Mouse (Mus musculus) left cerebral cortex, postnatal 14 days (tissue): ENCODE measurements around the gene Ripor3. TPM values are rescaled to one million over a fixed set of nuclear protein-coding genes. Genes with fewer than 3 reads are reported as not detected.
"Not testable (repeated sequence)": the region's sequence is repeated elsewhere in the genome, so short reads cannot be mapped to it uniquely, and the experiment has no call there.

ENCODE experiments used
- DNase-seq, 2 experiments: peaks; one replicate each; pipeline ENCODE4 v3.0.0; 2021 to 2022; ENCODE audit warnings: low spot score in 2 of 2, mixed read lengths in 1 of 2
- intact Hi-C: fragments of 180-260 bp; cut with DNase I; formaldehyde crosslinking; loops from one replicate; pipeline ENCODE4 v1.15.1; 2025
- long read RNA-seq, 2 experiments: library from polyadenylated mRNA; stranded (forward); transcript quantifications; one replicate each; pipeline ENCODE4 v2.0.0; 2021
- total RNA-seq, 2 experiments: library from RNA; stranded (reverse); gene quantifications; 2 replicates each; pipeline ENCODE4 v1.2.3; 2021

The Ripor3 gene
- 1 to 10 TPM in 1 of 2 experiments, under 1 TPM in 1; 0.42 to 1.5 TPM for total RNA-seq
- long read RNA-seq, experiment 1, partial matches to known transcripts, result 1 of 1 reads
- long read RNA-seq, experiment 1, other reads (novel, unspliced or antisense), result 0 of 1 reads
- long read RNA-seq, experiment 2, result 0 reads

DNA sequence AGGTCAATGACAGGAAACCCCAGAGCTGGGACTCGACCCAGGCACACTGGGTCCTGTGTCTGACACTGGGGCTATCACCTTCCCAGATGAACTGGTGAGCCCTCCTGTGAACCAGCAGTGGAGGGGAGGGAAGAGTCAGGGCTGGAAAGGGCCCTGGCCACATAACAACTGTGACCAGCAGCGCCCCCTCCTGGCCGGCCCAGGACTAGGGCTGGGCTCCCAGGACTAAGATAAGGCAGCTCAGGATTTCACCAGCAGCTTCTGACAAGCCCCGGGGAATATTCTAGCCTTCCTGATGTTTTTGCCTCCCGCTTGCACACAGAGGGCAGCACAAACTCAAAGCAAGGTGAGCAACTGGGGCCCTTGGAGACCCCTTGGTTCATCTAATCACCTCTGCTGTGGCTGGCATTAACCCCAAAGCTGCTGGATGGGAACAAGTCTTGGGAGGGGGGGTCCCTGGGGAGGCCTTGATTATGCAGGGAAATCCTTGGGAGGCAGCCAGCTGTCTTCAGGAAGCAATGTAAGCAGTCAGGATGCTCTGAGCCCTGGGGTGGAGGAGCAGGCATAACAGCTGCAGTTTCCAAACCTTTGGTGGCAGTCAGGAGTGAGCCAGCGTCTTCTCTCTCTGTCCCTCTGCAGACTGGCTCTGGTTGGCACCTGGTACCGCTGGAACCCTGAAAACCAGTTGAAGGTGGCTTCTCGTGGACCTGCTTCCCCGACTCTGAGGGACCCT lies at the start of gene Ripor3:
TSS of gene Ripor3 (minus strand) at position 683 of the 733 bp plus-strand sequence.
- intact Hi-C loops, result loop anchor here (10.0 kb wide), 1 partner anchor 325 kb away; the partner anchor contains the start of genes Cebpb and Tmem189
- DNase-seq, result peak; percentile 52 to 75

DNA sequence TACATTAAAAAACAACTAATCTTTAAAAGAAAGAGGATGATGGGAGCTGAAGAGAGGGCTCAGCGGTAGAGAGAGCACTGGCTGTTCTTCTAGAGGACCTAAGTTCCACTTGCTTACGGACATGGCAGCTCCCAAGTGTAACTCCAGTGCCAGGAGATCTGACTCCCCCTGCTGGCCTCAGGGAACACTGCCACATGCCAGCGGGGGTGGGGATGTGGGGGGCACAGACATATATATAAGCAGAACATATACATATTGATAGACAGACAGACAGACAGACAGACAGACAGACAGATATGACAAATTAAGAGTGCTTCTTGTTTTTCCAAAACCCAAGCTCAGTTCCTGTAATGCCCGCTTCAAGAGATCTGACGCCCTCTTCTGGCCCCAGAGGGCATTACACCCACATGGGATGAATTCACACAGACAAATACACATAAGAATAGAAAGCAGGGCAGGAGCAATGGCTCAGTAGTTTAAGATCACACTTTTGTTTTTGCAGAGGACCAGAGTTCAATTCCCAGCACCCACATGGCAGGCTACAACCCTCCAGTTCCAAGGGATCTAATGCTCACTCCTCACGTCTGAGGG lies 48.9 kb upstream of the Ripor3 start:
- intact Hi-C loops, result no loop called here
- no peak for DNase-seq

DNA sequence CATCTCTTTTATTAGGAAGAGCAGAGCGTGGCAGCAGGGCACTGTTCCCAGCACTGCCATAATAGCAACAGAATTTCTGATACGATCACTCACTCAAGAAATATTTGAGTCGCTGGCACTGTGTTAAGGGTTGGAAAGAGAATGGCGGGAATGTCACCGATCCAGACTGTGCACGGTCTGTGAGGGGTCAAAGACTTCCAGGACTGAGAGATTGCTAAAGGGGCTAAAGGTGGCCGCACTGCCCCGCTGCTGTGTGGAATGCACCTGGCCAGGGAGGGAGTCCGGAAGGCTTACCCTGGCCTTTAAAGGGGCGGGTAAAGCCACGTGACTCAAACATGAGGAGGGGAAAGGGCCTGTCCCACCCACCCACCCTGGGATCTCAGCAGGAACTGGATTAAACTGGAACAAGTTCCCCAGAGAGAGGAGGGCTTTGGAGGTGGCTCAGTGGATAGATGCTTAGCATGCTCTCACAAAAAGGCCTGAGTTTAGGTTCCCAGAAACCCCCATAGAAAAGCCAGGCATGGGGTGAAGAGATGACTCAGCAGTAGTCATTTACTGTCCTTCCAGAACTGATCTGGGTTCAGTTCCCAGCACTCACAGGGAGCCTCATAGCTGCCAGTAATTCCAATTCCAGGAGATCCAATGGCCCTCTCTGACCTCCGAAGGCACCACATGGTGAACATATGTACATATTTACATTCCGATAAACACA lies 48.2 kb upstream of the Ripor3 start:
- DNase-seq, result no peak
- intact Hi-C loops, result no loop called here

DNA sequence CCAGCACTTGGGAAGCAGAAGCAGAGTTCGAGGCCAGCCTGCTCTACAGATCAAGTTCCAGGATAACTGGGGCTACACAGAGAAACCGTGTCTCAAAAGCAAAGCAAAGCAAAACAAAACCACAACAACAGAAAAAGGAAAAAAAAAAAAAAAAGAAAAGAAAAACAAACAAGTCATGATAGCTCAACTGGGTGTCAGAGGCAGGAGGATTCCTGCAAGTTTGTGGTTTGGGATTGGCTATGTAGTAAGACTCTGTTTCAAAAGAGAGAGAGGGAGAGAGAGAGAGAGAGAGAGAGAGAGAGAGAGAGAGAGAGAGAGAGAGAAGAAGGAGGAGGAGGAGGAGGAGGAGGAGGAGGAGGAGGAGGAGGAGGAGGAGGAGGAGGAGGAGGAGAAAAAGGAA lies 47.5 kb upstream of the Ripor3 start:
- intact Hi-C loops, DNase-seq: not testable (repeated sequence)

DNA sequence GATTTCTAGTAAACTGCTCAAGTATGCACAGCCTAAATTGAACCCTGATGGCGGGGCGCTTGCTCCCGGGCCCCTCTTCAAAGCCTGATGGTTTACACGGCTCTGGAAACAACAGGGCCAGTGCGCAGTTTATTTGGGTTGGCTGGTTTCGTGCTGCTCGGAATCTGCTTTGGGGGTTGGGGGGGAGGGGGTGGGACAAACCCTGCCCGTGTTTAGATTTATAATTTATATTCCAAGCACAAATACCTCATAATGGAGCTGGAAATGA lies 46.2 kb upstream of the Ripor3 start:
- intact Hi-C loops, result no loop called here

DNA sequence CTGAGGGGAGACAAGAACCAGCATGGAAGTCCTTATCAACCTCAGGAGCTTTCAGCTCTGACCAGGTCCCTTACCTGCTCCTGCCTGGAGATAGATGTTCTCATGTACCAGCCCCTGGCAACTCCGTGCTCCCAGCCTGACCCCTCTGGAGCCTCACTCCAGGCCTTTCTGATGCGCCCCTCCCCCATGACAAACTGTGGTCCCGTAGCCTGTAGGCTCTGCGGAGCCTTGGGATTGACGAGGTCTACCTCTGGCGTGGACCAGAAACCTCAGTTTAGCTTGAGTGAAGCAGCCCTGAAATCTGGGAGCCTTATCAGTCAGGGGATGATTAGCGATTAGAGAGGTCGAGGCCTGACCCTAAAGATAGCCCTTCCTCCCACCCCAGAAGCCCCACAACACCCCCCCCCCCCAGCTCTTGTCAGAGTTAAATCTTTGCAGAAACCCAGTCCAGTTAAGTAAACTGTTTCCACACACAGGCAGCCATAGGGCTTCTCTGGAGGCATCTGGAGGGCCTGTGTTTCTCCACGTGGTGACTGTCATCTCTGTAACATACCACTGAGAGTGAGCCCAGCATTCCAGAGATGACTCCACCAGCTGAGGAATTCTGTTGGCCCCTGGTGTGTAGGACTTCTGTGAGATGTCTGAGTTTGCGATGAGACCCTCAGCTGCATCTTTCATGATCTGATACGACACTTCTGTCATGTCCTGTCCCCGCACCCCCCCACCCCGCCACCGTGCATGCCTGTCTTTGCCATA lies 45.7 kb upstream of the Ripor3 start:
- intact Hi-C loops, result no loop called here
- DNase-seq, result no peak

More for the DNA sequence above, 46.2 kb upstream of the Ripor3 start:
- no peak for DNase-seq

DNA sequence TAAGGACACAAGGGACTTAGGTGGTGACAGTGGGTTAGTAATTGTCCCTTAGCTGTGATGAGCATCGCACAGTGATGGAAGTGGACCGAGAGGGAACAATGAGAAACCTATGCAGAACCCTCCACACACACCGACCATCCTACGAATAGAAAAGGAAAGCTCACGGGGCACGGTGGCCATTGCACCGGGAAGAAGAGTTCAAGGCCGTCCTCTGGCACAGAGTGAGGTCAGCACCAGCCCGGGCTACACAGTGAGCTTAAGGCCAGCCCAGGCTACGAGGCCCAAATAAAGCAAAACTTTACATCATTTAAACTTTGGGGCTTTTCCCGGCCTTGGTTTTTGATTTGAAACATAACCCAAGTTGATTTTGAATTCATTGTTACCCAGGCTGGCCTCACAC lies 43.7 kb upstream of the Ripor3 start:
- intact Hi-C loops, result no loop called here
- DNase-seq, result no peak

DNA sequence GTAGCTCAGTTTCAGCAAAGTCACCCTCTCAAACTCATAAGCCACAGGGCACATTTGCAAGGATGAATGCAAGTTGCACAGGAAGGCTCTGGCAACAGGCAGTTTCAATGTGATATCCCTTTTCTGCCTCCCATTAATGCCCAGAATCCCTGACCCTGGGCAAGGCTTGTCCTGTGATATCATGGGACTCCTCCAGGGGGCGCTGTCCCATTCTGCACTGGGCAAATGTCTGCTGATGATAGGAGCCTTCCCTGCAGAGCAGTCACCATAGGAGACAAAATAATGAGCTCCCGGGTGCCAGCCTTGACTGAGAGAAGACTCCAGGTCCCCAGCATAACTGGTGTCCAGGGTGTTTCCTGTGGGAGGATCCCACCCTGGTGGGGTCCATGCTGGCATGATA lies 42.3 kb upstream of the Ripor3 start:
- DNase-seq, result peak; percentile 17 to 21
- intact Hi-C loops, result no loop called here

DNA sequence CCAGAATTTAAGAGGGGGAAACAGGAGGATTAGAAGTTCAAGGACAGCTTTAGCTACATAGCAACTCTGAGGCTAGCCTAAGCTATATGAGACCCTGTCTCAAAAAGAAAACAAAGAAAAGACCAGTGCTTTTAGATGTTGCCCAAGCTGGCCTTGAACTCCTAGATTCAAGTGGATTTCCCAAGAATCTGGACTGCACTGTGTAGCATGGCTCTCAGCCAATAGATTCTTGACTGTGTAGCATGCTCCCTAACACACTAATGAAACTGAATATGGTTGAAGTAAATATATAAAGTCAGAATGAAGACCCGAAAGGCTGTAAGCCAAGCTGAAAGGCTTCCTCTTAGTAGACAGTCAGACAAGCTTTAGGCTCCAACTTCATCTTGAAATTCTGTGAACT lies 41.7 kb upstream of the Ripor3 start:
- intact Hi-C loops, result no loop called here
- DNase-seq, result no peak

DNA sequence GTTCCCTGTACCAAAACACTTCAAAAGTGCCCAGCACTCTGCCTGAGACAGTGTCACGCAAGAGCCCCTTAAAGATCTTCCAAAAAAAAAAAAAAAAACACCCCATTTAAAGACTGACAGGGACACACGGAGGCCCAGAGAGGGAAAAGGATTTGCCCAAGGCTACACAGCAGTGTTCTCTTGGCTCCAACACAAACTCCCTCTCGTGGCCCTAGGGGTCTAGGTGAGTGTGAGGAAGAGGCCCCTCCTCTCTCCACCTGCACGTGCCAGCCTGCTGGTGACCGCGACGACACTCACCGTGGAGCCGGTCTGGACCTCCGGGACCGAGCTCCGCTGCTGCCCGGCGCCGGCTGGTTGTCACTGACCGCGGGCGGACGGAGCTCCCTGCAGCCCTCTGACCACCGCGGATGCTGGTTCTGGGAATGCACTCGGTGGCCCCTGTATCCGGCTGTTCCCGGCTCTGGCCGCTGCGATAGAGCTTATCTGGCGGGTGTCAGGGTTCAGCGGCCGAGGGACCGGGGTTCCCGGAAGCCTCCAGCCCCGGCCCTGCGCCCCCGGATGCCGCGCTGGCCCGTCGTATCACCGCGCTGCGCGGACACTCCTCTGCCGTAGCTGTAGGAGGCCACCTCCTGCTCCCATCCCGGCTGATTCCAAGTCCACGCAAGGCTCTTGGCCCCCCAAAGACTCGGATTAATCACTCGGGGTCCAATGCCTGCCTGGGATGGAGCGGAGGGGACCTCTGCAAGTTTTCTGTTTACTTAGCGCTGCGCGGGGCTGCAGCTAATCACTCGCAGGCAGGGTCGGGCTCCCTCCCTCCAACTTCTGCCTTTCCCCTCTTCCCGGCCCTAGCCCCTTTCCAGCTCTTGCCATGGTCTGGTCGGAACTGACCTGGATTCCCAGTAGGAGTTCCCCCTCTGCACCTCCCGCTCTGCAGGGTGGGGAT lies 39.9 kb upstream of the Ripor3 start:
- intact Hi-C loops, result no loop called here
- no peak for DNase-seq

DNA sequence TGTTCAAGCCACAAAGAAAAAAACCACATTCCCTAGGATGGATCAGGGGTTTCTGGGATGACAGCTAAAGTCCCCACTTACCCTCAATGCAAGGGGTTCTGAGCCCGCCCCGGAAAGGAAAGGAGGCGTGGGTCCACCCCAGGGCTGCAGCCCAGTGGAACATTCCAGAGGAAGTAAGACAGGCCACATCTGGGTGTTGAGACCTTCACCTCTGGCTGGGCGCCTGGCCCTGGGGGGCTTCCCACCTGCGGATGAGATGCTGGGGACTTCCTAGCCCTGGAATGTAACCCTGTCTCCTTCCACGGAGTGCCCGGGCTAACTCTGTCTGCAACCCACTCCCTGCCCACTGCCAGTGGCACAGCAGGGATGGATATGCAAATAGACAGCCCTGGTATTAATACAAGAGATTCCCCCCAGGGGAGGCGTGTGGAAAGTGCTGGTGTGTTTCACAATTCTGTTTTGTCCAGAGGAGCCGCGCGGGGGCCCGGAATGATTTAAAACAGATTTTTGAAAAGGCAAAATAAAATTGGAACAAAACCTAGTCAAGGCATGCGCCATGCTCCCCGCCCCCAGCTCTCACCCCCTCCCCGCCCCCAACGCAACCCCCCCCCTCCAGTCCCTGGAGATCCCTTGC lies 38.7 kb upstream of the Ripor3 start:
- intact Hi-C loops, result no loop called here
- no peak for DNase-seq

DNA sequence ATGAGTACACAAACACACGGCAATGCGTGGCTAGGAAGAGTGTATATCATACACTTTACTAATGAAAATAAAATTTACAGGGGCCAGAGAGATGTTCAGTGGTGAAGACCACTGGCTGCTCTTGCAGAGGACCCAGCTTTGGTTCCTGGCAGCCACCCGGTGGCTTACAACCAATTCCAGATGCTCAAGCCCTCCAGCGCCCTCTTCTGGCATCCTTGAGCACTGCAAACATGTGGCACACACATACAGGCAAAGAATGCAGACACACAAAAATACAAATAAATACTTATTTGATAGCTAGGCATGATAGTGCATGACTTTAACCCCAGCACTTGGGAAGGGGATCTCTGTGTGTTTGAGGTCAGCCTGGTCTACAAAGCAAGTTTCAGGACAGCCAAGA lies 36.0 kb upstream of the Ripor3 start:
- intact Hi-C loops, result no loop called here
- DNase-seq, result no peak

DNA sequence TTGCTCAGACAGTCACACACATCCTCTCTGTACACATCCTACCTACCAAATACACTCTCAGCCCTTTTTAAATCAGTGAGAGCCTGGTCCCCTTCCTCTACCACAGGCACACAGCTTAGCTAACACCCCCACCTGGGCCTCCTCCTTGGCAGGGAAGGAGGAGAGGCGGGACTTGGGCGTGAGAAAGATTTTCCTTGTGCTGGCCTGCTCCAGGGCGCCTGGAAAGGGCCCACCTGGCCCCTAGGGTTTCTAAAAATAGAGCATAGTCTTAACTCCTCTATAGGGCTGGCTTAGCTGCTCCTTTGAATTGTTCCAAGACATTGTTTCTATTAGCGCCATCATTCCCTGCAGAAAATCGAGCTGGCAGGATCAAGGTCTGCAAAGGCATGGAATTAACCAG lies 35.4 kb upstream of the Ripor3 start:
- no peak for DNase-seq
- intact Hi-C loops, result no loop called here

DNA sequence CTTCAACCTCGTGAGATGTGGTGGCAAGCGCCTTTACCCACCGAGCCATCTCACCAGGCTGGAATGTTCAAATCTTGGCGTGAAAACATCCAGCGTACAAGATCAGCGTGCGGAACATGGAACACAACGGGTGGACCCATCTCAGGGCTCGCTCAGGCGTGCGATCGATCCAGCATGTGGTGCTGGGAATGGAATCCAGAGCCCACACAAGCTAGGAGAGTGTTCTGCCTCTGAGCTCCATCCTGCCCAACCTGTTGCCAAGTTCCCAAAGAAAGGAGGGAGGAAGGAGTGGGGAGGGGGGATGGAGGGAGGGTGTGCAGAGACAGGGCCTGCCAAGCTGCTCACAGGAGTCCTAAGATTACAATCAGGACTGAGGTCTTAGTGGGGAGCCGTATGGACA lies 34.9 kb upstream of the Ripor3 start:
- no peak for DNase-seq
- intact Hi-C loops, result no loop called here

DNA sequence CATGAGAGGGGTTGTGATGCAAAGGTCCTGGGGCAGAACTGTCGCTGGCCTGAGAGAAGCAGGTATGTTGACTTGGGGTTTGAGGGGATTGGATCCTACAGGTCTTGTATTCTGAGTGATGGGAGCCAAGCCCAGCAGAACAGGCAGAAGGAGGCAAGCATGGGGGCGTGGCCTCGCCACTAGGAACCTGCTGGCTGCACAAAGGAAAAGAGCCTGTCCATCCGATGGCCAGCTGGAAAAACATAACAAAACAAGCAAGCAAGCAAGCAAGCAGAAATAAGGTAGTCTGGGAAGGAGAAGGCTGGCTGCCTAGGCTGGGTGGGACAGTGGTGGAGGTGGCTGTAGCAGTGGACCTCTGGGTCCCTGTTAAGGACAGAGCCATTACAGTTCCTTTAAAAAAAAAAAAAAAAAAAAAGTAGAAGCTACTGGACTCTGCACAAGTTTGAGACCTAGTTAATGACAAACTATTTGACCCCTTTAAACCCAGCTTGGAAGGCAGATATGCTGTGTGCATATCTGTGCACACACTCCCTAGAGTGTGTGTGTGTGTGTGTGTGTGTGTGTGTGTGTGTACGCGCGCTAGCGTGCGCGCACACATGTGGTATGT lies 34.4 kb upstream of the Ripor3 start:
- no peak for DNase-seq
- intact Hi-C loops, result no loop called here

DNA sequence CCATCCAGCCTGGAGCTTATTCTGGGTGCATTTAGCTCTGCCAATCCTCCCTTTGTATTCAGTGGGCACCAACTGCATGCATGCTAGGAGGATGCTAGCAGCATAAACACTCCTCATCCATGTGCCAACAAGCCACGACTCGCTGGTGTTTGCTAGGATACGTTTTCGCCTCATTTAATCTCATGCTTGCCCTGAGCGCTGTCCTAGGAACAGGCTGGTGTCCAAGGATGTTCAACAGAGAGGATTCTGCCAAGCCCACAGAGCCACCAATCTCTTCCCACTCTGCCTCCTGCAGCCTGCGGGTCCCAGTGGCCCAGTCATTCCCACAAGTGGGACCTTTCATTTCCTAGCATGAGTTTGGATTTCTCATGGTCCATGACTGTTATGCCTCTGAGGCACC lies 31.6 kb upstream of the Ripor3 start:
- intact Hi-C loops, result no loop called here

DNA sequence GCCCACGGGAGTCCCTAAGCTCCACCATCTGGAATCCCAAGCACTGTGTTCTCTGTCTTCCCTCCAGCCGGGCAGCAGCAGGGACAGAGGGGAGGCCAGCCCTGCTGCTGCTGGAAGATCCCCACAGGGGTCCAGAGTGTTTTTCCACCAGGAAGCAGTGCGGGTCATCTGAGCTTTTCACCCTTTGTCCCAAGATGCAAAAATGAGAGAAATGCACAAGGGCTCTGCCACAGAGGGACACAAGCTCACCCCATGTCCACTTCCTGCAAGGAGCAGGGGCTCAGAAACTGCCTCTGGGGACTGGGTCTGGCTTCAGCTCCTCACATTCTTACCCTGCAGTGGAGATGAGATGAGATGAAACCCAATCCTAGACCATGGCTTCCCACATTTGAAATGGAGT lies 30.3 kb upstream of the Ripor3 start:
- no peak for DNase-seq
- intact Hi-C loops, result no loop called here

More for the DNA sequence above, 31.6 kb upstream of the Ripor3 start:
- DNase-seq, result peak in 1 of 2 experiments; percentile 18

DNA sequence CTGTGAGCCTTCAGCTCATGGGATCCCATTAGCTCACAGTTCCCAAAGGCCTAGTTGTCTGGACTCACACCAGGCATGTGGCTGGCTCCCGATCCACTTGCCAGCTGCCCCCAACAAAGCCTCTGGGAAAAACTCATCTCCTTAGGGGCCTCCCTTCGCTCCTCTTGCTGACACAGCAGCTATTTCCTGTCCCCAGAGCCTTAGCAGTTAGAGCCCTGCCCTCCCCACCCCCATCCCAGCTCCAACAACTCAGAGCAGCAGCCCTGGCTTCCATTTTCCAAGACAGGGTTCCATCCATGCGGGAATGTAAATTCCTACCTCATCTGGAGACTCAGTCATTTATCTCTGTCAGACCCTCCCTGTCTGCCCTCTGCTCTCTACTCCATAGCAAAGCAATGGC lies 26.6 kb upstream of the Ripor3 start:
- DNase-seq, result no peak
- intact Hi-C loops, result no loop called here
